Mouse (Mus musculus) liver, embryonic 12.5 days (tissue): ENCODE results near the gene Cd164. TPM values are rescaled to one million over a fixed set of nuclear protein-coding genes. Genes with fewer than 3 reads are reported as not detected.

ENCODE experiments used
- ATAC-seq: fragments of 200-750 bp; cut with Nextera tagmentation; 2 replicates; pipeline ENCODE4 v1.8.0; 2017; ENCODE audit warnings: moderate number of reproducible peaks, mild to moderate bottlenecking, moderate library complexity
- H3K27ac ChIP-seq: fragments of 300-500 bp; sonication (generic); 2 replicates; pipeline ENCODE4 v1.5.1; 2016; ENCODE audit warnings: mild to moderate bottlenecking
- H3K27me3 ChIP-seq: fragments of 300-500 bp; sonication (generic); replicated peaks from 2 replicates; pipeline ENCODE4 v1.6.1; 2016; ENCODE audit warnings: mild to moderate bottlenecking, moderate library complexity
- H3K36me3 ChIP-seq: fragments of 300-500 bp; sonication (generic); 2 replicates; pipeline ENCODE4 v1.6.1; 2016; ENCODE audit warnings: mild to moderate bottlenecking, moderate library complexity
- H3K4me1 ChIP-seq: fragments of 300-500 bp; sonication (generic); 2 replicates; pipeline ENCODE4 v1.6.1; 2016
- H3K4me2 ChIP-seq: fragments of 300-500 bp; sonication (generic); 2 replicates; pipeline ENCODE4 v1.6.1; 2016; ENCODE audit warnings: mild to moderate bottlenecking, moderate library complexity
- H3K4me3 ChIP-seq: fragments of 300-500 bp; sonication (generic); 2 replicates; pipeline ENCODE4 v1.5.1; 2016; ENCODE audit warnings: mild to moderate bottlenecking, moderate library complexity
- H3K9ac ChIP-seq: fragments of 300-500 bp; sonication (generic); 2 replicates; pipeline ENCODE4 v1.6.1; 2016; ENCODE audit warnings: mild to moderate bottlenecking, moderate library complexity
- H3K9me3 ChIP-seq: fragments of 300-500 bp; sonication (generic); replicated peaks from 2 replicates; pipeline ENCODE4 v1.6.1; 2016; ENCODE audit warnings: mild to moderate bottlenecking, moderate library complexity
- WGBS: fragments of 180-500 bp; shearing (Covaris S2); methylation state at CpG from one replicate; pipeline ENCODE4 v1.1.7; 2016; ENCODE audit not compliant: insufficient replicate concordance; 5-methylcytosine and 5-hydroxymethylcytosine counted together
- polyA plus RNA-seq: library from polyadenylated mRNA; unstranded; fragments of >200 nt; fragmentation: Nextera tagmentation; extraction: Ambion mirVana; gene quantifications from 2 replicates; pipeline ENCODE4 v1.2.1, GENCODE M21; 2016

Cd164 gene
- polyA plus RNA-seq, 1 experiment from 2014 or later = 83.6 TPM

DNA sequence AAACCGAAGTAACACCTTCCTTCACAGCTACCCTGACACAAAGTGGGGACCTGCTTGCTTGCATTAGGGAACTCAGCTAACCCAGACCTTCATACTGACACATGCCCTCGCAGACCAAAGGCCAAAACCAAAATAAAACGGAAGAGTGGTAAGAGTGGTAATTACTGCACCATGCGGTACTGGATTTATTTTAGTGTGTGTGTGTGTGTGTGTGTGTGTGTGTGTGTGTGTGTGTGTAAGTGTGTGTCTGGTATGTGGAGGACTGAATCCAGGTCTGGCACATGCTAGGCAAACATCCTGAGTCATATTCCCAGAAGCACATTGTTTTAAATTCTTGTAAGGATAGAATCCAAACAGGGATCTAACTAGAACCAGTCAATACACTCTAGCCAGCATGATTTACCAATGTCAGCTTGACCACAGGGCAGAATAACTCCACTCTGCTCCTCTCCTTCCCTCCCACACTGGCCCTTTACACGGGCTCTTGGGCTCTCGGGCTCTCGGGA is 57.2 kb downstream of the Cd164 start:
- Histone ChIP-seq H3K9ac (no peak overlapping the region), H3K27ac (no peak overlapping the region), H3K4me1 (peaks cover 10% of the 10 kb centered on the region), H3K27me3 (no peaks in the 10 kb centered on the region), H3K36me3 (no peaks in the 10 kb centered on the region), H3K4me3 (no peak overlapping the region), H3K4me2 (no peak overlapping the region), H3K9me3 (no peaks in the 10 kb centered on the region)
- no peak for ATAC-seq
- WGBS = 64% methylated on average over 7 of the region's 7 CpGs

DNA sequence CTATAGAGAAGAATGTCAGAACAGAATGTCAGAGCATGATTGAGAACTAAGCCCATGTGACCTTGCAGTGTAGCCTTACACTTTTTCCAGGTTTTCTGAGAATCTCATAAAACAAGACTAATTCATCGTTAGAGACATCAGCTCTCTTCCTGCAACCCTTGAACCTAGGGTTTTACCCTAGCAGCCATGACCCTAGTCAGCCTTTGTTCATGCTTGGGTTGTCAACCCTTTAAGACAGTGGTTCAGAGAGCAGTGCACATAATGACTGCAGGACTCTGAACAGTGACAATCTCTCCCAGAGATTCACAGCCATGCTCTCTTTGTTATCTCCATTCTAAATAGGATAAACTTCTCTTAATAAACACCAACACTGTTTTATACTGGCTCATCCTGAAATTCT is 59.3 kb downstream of the Cd164 start:
- Histone ChIP-seq H3K4me2 (no peak overlapping the region), H3K27ac (no peak overlapping the region), H3K9me3 (no peaks in the 10 kb centered on the region), H3K4me3 (no peak overlapping the region), H3K9ac (no peak overlapping the region), H3K27me3 (no peaks in the 10 kb centered on the region), H3K36me3 (no peaks in the 10 kb centered on the region), H3K4me1 (peaks cover 2% of the 10 kb centered on the region; the same call in 1 of the 2 replicates)
- ATAC-seq = no peak
- 41% methylated on average over 1 of the region's 1 CpGs for WGBS

DNA sequence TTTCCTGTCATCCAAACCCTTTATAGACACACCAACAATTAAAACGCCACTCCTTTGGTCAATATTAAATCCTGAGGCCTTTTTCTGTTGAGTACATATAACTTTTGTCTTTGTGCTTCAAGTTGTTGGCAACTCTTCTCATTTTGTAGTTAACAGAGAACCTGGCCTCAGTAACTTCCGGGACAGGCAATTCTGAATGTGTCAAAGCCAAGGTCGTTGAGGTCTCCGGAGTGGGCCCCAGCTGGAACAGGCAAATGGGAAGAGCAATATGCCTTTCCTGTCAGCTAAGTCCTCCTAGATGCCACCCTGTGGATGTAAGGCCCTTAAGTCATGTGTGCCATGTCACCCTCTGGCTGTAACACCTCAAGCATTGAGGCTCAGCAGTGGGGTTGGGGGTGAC is 61.2 kb downstream of the Cd164 start:
- H3K9me3 ChIP-seq = no peaks in the 10 kb centered on the region
- H3K27ac ChIP-seq = no peak overlapping the region
- WGBS = 52% methylated on average over 4 of the region's 4 CpGs
- no peak overlapping the region for H3K4me3 ChIP-seq
- no peaks in the 10 kb centered on the region for H3K36me3 ChIP-seq
- H3K4me2 ChIP-seq = no peak overlapping the region
- H3K27me3 ChIP-seq = no peaks in the 10 kb centered on the region
- ATAC-seq = no peak
- H3K9ac ChIP-seq = no peak overlapping the region
- H3K4me1 ChIP-seq = no peaks in the 10 kb centered on the region

Other genes starting within 250 kb of the Cd164 start
- 12.9 and 13.2 TPM in 2 replicates for gene Fig4, start 216.2 kb upstream of the Cd164 start, polyA plus RNA-seq
- gene Ak9, start 215.4 kb upstream of the Cd164 start, polyA plus RNA-seq = not detected in 2 replicates
- gene Zbtb24, start 69.0 kb upstream of the Cd164 start, polyA plus RNA-seq = 7.3 and 8.5 TPM in 2 replicates
- 10.6 TPM in 2 replicates for gene Mical1, start 43.1 kb upstream of the Cd164 start, polyA plus RNA-seq
- 12.2 and 13.4 TPM in 2 replicates for gene Smpd2, start 29.0 kb upstream of the Cd164 start, polyA plus RNA-seq
- 0.12 TPM in 1 of 2 replicates, not detected in the other for gene Ppil6, start 29.0 kb upstream of the Cd164 start, polyA plus RNA-seq
- 0.08 TPM in 2 replicates for gene Ccdc162, start 197.2 kb downstream of the Cd164 start, polyA plus RNA-seq